Mouse (Mus musculus) liver, embryonic 13.5 days (tissue): ENCODE measurements around the gene Vwa1. TPM values are rescaled to one million over a fixed set of nuclear protein-coding genes. Genes with fewer than 3 reads are reported as not detected.
"Not testable (repeated sequence)": the region's sequence is repeated elsewhere in the genome, so short reads cannot be mapped to it uniquely, and the experiment has no call there.

Experiments used
- ATAC-seq: fragments of 200-750 bp; cut with Nextera tagmentation; 2 replicates; pipeline ENCODE4 v1.8.0; 2017; ENCODE audit warnings: low read depth, mild to moderate bottlenecking, moderate number of reproducible peaks, moderate library complexity
- DNase-seq: peaks from one replicate; pipeline ENCODE4 v3.0.0; 2022
- H3K27ac ChIP-seq: fragments of 300-500 bp; sonication (generic); 2 replicates; pipeline ENCODE4 v1.5.1; 2015; ENCODE audit warnings: moderate library complexity, mild to moderate bottlenecking, inconsistent platforms
- H3K27me3 ChIP-seq: fragments of 300-500 bp; sonication (generic); 2 replicates; pipeline ENCODE4 v1.6.1; 2015; ENCODE audit warnings: mild to moderate bottlenecking, inconsistent platforms
- H3K36me3 ChIP-seq: fragments of 300-500 bp; sonication (generic); 2 replicates; pipeline ENCODE4 v1.6.1; 2015; ENCODE audit warnings: mild to moderate bottlenecking, inconsistent platforms
- H3K4me1 ChIP-seq: fragments of 300-500 bp; sonication (generic); replicated peaks from 2 replicates; pipeline ENCODE4 v1.6.1; 2015; ENCODE audit warnings: inconsistent platforms
- H3K4me2 ChIP-seq: fragments of 300-500 bp; sonication (generic); 2 replicates; pipeline ENCODE4 v1.6.1; 2015; ENCODE audit warnings: inconsistent platforms, mild to moderate bottlenecking, moderate library complexity
- H3K4me3 ChIP-seq: fragments of 300-500 bp; sonication (generic); replicated peaks from 2 replicates; pipeline ENCODE4 v1.5.1; 2015; ENCODE audit warnings: mild to moderate bottlenecking, inconsistent platforms
- H3K9ac ChIP-seq: fragments of 300-500 bp; sonication (generic); 2 replicates; pipeline ENCODE4 v1.6.1; 2015; ENCODE audit warnings: mild to moderate bottlenecking, inconsistent platforms
- H3K9me3 ChIP-seq: fragments of 300-500 bp; sonication (generic); replicated peaks from 2 replicates; pipeline ENCODE4 v1.6.1; 2016; ENCODE audit warnings: inconsistent platforms
- WGBS: fragments of 180-500 bp; shearing (Covaris S2); methylation state at CpG from one replicate; pipeline ENCODE4 v1.1.7; 2015; ENCODE audit not compliant: insufficient replicate concordance; 5-methylcytosine and 5-hydroxymethylcytosine counted together
- polyA plus RNA-seq: library from polyadenylated mRNA; unstranded; fragments of >200 nt; fragmentation: Nextera tagmentation; extraction: Ambion mirVana; gene quantifications from 2 replicates; pipeline ENCODE4 v1.2.1, GENCODE M21; 2015

Vwa1 gene
- polyA plus RNA-seq, 1 experiment from 2014 or later: 0.45 TPM

DNA sequence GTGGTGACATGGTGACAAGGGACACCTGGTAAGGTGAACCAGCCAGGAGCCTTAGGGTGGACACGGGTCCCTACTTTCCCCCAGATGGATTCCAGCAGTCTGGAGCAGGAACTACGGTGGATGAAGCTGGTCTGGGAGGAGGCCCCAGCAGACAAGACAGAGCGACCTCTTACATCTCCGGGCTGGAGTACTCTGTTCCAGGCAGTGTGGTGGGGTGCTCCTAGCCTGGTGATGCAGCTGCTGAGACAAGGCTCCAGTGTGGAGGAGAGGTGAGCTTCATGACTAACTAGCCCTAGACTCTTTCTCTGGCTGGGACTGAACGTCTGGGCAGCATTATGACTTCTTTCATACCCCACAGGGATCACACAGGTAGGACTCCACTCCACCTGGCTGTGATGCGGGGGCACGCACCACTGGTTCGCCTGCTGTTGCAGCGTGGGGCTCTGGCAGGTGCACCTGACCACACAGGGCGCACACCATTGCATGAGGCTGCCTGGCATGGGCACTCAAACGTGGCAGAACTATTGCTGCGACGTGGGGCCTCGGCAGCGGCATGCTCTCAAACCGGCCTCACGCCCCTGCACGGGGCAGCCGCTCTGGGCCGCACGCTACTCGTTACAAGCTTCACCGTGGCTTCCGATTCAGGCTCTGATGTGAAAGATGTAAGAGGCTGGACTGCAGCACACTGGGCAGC, 16.9 kb upstream of the Vwa1 start:
- H3K27me3 ChIP-seq: peaks cover 19% of the 10 kb centered on the region
- ATAC-seq (no peak), DNase-seq (no peak)
- H3K9me3 ChIP-seq: no peaks in the 10 kb centered on the region
- no peak overlapping the region for H3K9ac ChIP-seq
- peaks cover 22% of the 10 kb centered on the region for H3K4me1 ChIP-seq
- H3K4me3 ChIP-seq: no peak overlapping the region
- no peaks in the 10 kb centered on the region for H3K36me3 ChIP-seq
- no peak overlapping the region for H3K27ac ChIP-seq
- 63% methylated on average over 24 of the region's 24 CpGs for WGBS
- H3K4me2 ChIP-seq: no peak overlapping the region

DNA sequence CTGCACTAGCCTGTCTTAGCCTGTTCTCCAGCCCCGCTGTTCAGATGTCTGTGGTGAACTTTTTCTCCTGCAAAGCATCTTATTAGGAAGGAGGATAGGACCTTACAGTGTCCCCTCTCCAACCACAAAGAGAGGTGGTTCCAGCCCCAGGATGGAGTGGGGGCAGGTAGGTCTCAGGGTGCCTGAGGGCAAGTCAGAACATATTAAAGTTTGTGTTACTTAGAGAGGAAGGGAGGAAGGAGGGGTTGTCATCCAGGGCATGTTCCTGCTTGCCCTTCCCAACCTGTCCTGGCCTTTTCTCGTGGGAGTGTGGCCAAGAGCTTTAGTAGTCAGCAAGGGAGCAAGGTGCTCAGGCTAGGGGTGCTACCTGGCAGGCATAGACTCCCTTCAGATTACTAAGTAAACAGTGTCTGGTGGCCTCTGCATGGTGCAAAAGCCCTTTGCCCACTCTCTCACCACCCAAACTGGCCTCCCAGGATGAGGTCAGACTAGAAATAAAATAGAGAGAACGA, 16.2 kb upstream of the Vwa1 start:
- ATAC-seq (peak; percentile 37; the same call in 1 of the 2 replicates), DNase-seq (no peak)
- Histone ChIP-seq H3K27ac (no peak overlapping the region), H3K9ac (no peak overlapping the region), H3K4me1 (peaks cover 25% of the 10 kb centered on the region), H3K27me3 (peaks cover 14% of the 10 kb centered on the region), H3K4me2 (no peak overlapping the region), H3K9me3 (no peaks in the 10 kb centered on the region), H3K36me3 (no peaks in the 10 kb centered on the region), H3K4me3 (no peak overlapping the region)
- 53% methylated on average over 3 of the region's 3 CpGs for WGBS

DNA sequence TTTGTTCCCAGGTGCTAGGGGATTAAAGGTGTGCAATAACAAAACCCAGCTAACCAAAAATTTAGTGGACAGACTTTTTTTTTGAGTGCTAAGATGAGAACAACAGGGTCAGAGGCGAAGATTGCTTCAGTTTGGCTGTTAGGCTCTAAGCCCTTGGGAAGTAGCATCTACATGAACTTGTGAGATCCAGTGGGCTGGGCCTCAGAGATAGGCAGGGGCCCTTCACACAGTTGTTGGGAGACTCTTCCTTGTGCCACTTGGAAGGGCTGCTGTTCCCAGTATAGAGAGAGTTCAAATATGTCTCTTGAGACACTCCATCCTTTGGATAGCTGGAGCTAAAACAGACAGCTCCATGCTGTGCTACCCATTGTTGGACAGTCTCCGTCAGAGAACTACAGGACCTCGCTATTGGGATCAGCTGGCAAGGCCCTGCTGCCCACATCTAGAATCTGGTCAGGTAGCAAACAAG, 15.6 kb upstream of the Vwa1 start, which contains the start of gene Ankrd65:
Gene Ankrd65, plus strand, starts transcription at position 419 of the 469 bp plus-strand sequence.
- no peak within 1 kb of the TSS for H3K4me3 ChIP-seq
- H3K27ac ChIP-seq: no peak within 1 kb of the TSS
- H3K4me2 ChIP-seq: no peak within 1 kb of the TSS
- ATAC-seq (no peak), DNase-seq (no peak)
- H3K9me3 ChIP-seq: no peaks in the 10 kb centered on the region
- 69% methylated on average over 3 of the region's 3 CpGs for WGBS
- H3K9ac ChIP-seq: no peak within 1 kb of the TSS
- H3K36me3 ChIP-seq: no peaks in the 10 kb centered on the region
- H3K27me3 ChIP-seq: peaks cover 14% of the 10 kb centered on the region
- peaks cover 32% of the 10 kb centered on the region for H3K4me1 ChIP-seq

DNA sequence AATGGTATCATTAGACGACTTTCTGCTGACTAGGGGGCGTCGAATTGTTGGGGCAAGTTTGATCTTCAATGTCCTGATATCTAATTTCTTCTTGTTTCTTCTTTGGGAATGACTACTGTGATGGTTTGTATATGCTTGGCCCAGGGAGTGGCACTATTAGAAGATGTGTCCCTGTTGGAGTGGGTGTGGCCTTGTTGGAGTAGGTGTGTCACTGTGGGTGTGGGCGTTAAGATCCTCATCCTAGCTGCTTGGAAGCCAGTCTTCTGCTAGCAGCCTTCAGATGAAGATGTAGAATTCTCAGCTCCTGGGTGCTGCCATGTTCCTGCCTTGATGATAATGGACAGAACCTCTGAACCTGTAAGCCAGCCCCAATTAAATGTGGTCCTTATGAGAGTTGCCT, 14.3 kb upstream of the Vwa1 start:
- peaks cover 14% of the 10 kb centered on the region for H3K27me3 ChIP-seq
- H3K9ac ChIP-seq, H3K27ac ChIP-seq, H3K9me3 ChIP-seq, H3K36me3 ChIP-seq, H3K4me3 ChIP-seq, ATAC-seq, H3K4me2 ChIP-seq, DNase-seq: not testable (repeated sequence)
- 63% methylated on average over 4 of the region's 4 CpGs for WGBS
- H3K4me1 ChIP-seq: peaks cover 42% of the 10 kb centered on the region

DNA sequence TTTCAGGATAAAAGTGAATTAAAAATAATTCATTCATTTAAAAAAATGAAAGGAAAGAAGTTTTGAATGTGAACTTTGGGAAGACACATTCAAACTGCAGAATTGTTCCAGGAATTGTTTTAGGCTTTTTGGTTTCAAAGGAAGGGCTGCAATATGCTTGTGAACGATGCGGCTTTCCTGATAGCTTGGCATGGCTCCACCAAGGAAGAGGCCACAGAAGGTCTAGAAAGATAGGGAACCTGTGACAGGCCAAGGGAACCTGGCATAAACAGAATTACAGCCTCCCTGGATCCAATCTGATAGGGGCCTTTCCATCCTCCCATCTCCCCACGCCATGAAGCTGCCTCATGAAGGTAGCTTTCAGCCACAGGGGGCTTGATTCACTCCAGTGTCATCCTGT, 13.8 kb upstream of the Vwa1 start:
- H3K4me1 ChIP-seq: peaks cover 47% of the 10 kb centered on the region
- no peaks in the 10 kb centered on the region for H3K9me3 ChIP-seq
- no peak overlapping the region for H3K4me3 ChIP-seq
- 45% methylated on average over 3 of the region's 3 CpGs for WGBS
- no peak overlapping the region for H3K4me2 ChIP-seq
- ATAC-seq: peak; percentile 22; the same call in 1 of the 2 replicates
- H3K27ac ChIP-seq: no peak overlapping the region
- no peak for DNase-seq
- H3K36me3 ChIP-seq: no peaks in the 10 kb centered on the region
- peaks cover 20% of the 10 kb centered on the region for H3K27me3 ChIP-seq
- no peak overlapping the region for H3K9ac ChIP-seq

DNA sequence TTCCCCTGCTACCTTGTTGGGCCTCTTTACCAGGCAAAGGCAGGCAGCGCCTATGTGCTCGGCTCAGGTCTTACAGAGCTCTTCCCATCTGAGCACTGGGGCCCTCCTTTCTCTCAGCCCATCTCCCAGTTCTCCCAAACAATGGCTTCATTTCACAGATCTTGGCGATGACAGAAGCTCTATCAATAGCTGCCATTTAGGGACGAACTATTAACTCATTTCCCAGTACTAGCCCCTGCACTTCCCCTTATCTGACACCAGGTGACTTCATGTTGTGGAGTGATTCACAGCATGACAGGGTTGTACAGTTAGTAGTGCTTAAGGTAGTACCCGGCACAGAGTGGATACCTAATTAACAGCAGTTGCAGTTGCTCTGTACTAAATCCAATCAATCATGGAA, 11.3 kb upstream of the Vwa1 start, which contains the start of gene Tmem88b:
Gene Tmem88b, minus strand, starts transcription at position 56 of the 400 bp plus-strand sequence.
- Histone ChIP-seq H3K4me2 (peak within 1 kb of the TSS; percentile 86), H3K9me3 (no peaks in the 10 kb centered on the region), H3K9ac (peak within 1 kb of the TSS; percentile 75; the same call in 1 of the 2 replicates), H3K27me3 (peaks cover 24% of the 10 kb centered on the region), H3K4me1 (peaks cover 49% of the 10 kb centered on the region), H3K4me3 (peak within 1 kb of the TSS; percentile 64; the same call in 1 of the 2 replicates), H3K36me3 (no peaks in the 10 kb centered on the region), H3K27ac (no peak within 1 kb of the TSS; the same call in 1 of the 2 replicates)
- no peak for DNase-seq
- no peak for ATAC-seq
- 57% methylated on average over 5 of the region's 5 CpGs for WGBS

DNA sequence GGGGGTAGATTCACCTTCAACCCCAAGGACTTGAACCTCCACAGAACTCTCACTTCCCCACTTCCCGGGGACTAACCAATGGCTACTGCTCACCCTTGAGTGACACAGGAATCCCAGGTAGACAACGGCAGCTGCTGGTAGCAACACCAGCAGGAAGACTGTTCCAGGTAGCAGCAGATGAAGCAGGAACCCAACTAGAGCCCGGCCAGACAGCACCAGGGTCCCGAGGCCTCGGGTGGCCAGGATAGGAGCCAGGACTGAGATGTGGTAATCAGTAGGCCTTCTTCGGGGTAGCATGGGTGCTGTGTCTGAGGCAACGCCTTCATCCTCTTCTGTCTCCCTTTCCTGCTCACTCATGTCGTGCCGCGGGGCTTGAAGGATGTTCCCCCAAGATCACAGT, 10.7 kb upstream of the Vwa1 start:
- ATAC-seq: no peak
- Histone ChIP-seq H3K9ac (no peak overlapping the region), H3K27ac (no peak overlapping the region), H3K4me3 (no peak overlapping the region), H3K36me3 (no peaks in the 10 kb centered on the region), H3K27me3 (peaks cover 26% of the 10 kb centered on the region), H3K9me3 (no peaks in the 10 kb centered on the region), H3K4me2 (no peak overlapping the region), H3K4me1 (peaks cover 47% of the 10 kb centered on the region)
- no peak for DNase-seq
- 74% methylated on average over 10 of the region's 10 CpGs for WGBS

DNA sequence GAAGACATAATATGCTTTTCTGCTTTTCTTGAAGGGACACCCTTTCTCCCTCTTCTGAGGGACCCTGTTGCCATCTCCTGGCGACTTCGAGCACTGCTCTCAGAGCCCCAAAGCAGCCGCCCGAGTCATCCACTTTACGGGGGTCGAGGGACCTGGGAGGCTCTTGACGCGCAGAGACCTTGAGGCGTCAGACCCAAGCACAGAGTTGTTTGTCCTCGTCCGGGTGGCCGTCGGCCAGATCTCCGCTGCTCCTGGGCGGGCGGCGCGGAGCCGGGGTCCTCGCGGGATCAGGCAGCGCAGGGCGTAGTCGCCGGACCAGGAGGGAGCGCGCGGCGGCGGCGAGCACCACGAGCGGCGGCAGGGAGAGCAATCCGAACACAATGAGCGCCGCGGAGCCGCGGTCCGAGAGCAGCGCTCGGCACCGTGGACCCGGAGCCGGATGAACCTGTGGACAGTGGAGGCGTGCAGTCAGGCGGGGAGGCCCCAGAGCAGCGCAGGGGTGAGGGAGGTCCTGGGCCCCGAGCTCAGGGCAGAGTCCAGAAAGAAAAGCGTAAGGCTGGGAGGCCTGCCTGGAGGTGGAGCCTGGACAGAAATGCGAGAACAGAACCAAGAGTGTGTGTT, 9.7 kb upstream of the Vwa1 start:
- peak; percentile 75 for ATAC-seq

DNA sequence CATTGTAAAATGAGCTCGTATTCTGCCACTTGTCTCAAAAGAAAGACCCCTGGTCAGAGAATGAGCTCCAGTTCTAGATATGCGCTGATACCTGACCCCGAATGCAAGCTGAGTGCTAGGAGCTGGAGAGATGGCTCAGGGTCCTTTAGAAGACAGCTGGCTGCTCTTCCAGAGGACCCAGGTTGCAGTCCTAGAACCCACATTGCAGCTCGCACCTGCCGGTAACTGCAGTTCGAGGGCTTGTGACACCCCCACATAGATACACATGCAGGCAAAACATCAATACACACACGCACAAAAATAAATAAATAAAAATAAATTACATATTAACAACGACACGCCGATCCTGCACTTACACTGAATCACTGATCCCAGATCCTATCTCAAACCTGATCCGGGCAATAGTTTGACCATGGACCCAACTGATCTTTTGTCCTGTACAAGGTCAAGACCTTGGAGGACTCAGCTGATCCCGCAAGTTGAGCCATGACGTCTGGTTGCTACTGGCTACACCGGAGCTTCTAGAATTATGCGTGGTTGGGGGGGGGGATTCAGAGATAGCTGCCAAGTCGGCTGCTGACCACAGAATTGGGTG, 9.1 kb upstream of the Vwa1 start:
- no peak overlapping the region for H3K27ac ChIP-seq
- H3K4me1 ChIP-seq: peaks cover 35% of the 10 kb centered on the region
- no peaks in the 10 kb centered on the region for H3K36me3 ChIP-seq
- H3K9me3 ChIP-seq: no peaks in the 10 kb centered on the region
- H3K27me3 ChIP-seq: peaks cover 33% of the 10 kb centered on the region
- DNase-seq (no peak), ATAC-seq (no peak)
- peak overlapping the region; percentile 75 for H3K9ac ChIP-seq
- H3K4me2 ChIP-seq: peak overlapping the region; percentile 86
- H3K4me3 ChIP-seq: peak overlapping the region; percentile 64
- 39% methylated on average over 16 of the region's 16 CpGs for WGBS

More for the DNA sequence above, 9.7 kb upstream of the Vwa1 start:
- DNase-seq: peak; percentile 45
- peaks cover 41% of the 10 kb centered on the region for H3K4me1 ChIP-seq
- H3K4me2 ChIP-seq: peak overlapping the region; percentile 86
- H3K9ac ChIP-seq: peak overlapping the region; percentile 75
- H3K4me3 ChIP-seq: peak overlapping the region; percentile 64
- WGBS: under 1% methylated on average over 52 of the region's 52 CpGs
- peaks cover 33% of the 10 kb centered on the region for H3K27me3 ChIP-seq
- H3K27ac ChIP-seq: peak overlapping the region; percentile 66
- H3K9me3 ChIP-seq: no peaks in the 10 kb centered on the region
- no peaks in the 10 kb centered on the region for H3K36me3 ChIP-seq

DNA sequence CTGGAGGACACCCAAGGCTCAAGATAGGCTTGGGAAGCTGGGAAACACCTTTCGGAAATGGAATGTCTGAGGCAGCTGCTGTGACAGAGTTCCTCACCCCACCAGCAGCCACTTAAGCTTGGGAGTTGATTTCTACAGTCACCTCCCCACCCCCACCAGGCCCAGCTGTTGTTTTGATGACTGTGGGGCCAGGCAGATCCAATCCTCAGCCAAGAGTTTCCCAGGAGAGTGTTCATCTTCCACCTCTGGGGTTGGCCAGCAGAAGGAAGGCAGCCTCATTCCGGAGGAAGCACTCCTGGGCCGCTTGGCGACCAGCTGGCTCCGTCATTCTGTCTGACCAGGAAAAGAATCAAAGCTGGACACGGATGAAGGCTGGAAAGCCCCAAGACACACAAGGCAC, 6.4 kb upstream of the Vwa1 start:
- peaks cover 44% of the 10 kb centered on the region for H3K4me1 ChIP-seq
- 33% methylated on average over 6 of the region's 6 CpGs for whole genome bisulfite sequencing
- H3K9me3 ChIP-seq: no peaks in the 10 kb centered on the region
- H3K9ac ChIP-seq: no peak overlapping the region; the same call in 1 of the 2 replicates
- H3K4me2 ChIP-seq: no peak overlapping the region
- no peak for DNase-seq
- no peak overlapping the region for H3K4me3 ChIP-seq
- no peak overlapping the region for H3K27ac ChIP-seq
- H3K27me3 ChIP-seq: peaks cover 42% of the 10 kb centered on the region
- no peaks in the 10 kb centered on the region for H3K36me3 ChIP-seq
- ATAC-seq: no peak

DNA sequence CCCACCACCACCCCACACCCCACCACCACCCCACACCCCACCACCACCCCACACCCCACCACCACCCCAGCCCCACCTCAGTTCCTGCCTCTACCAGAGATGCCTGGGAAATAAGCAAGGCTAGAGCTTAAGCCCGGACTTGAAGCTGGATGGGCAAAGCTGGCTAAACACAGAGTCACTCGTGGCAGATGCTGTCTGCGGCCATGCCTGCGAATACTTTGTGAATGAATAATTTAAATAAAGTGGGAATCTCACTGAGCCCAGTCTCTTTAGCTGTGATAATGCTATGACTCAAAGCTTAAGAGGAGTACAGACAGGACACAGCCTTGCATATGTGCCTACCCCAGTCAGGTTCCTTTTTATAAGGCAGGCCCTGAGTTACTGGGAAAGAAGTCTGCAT, 5.0 kb upstream of the Vwa1 start:
- Histone ChIP-seq H3K9me3 (no peaks in the 10 kb centered on the region), H3K9ac (no peak overlapping the region), H3K27me3 (peaks cover 56% of the 10 kb centered on the region), H3K27ac (no peak overlapping the region), H3K4me2 (no peak overlapping the region), H3K4me3 (no peak overlapping the region), H3K4me1 (peaks cover 42% of the 10 kb centered on the region), H3K36me3 (no peaks in the 10 kb centered on the region)
- no peak for DNase-seq
- 75% methylated on average over 4 of the region's 4 CpGs for WGBS
- ATAC-seq: no peak
